Mouse (Mus musculus) E14TG2a.4 (cell line): ENCODE results near the gene Prkaa2.

ENCODE experiments used
- CTCF ChIP-seq: conservative IDR thresholded peaks from 2 replicates; pipeline ENCODE4 v1.5.1; 2014; ENCODE audit warnings: low read length
- POU5F1 ChIP-seq: IDR thresholded peaks from 2 replicates; pipeline ENCODE4 v1.6.1; 2014; ENCODE audit warnings: low read length, borderline replicate concordance

GRCm38 (mm10) chr4:104985960-104986632 lies 123.6 kb downstream of the Prkaa2 start:
- TF ChIP-seq CTCF = no peak
- TF ChIP-seq POU5F1 = no peak
